Mouse (Mus musculus) kidney, embryonic 16.5 days (tissue): ENCODE data around the gene Mllt10. TPM values are rescaled to one million over a fixed set of nuclear protein-coding genes. Genes with fewer than 3 reads are reported as not detected.

Experiments
- ATAC-seq: fragments of 200-750 bp; cut with Nextera tagmentation; 2 replicates; pipeline ENCODE4 v1.8.0; 2017; ENCODE audit warnings: moderate TSS enrichment; ENCODE audit not compliant: low FRiP score, low TSS enrichment
- H3K27ac ChIP-seq: fragments of 300-500 bp; sonication (generic); 2 replicates; pipeline ENCODE4 v1.5.1; 2014; ENCODE audit warnings: low read length
- H3K27me3 ChIP-seq: fragments of 300-500 bp; sonication (generic); 2 replicates; pipeline ENCODE4 v1.6.1; 2014; ENCODE audit warnings: low read length, control low read depth, mixed read lengths; ENCODE audit not compliant: insufficient read depth
- H3K36me3 ChIP-seq: fragments of 300-500 bp; sonication (generic); 2 replicates; pipeline ENCODE4 v1.6.1; 2014; ENCODE audit warnings: low read length, control low read depth, mixed read lengths; ENCODE audit not compliant: insufficient read depth
- H3K4me1 ChIP-seq: fragments of 300-500 bp; sonication (generic); 2 replicates; pipeline ENCODE4 v1.6.1; 2014; ENCODE audit warnings: low read length, control low read depth, mixed read lengths; ENCODE audit not compliant: insufficient read depth
- H3K4me2 ChIP-seq: fragments of 300-500 bp; sonication (generic); replicated peaks from 2 replicates; pipeline ENCODE4 v1.6.1; 2014; ENCODE audit warnings: low read depth, low read length
- H3K4me3 ChIP-seq: fragments of 300-500 bp; sonication (generic); 2 replicates; pipeline ENCODE4 v1.5.1; 2014; ENCODE audit warnings: mild to moderate bottlenecking, low read length
- H3K9ac ChIP-seq: fragments of 300-500 bp; sonication (generic); replicated peaks from 2 replicates; pipeline ENCODE4 v1.6.1; 2014; ENCODE audit warnings: low read length
- H3K9me3 ChIP-seq: fragments of 300-500 bp; sonication (generic); 2 replicates; pipeline ENCODE4 v1.6.1; 2016; ENCODE audit warnings: low read length, control low read depth
- WGBS: fragments of 180-500 bp; shearing (Covaris S2); extraction: QIAGEN DNeasy Blood & Tissue Kit; methylation state at CpG from one replicate; pipeline ENCODE4 v1.1.7; 2014; 5-methylcytosine and 5-hydroxymethylcytosine counted together
- microRNA-seq: library from miRNA; unstranded; fragments of <30 nt; microRNA quantifications from one replicate; pipeline ENCODE4, GENCODE M21; 2016
- polyA plus RNA-seq: library from polyadenylated mRNA; unstranded; fragments of >200 nt; fragmentation: Nextera tagmentation; extraction: Ambion mirVana; gene quantifications from 2 replicates; pipeline ENCODE4 v1.2.1, GENCODE M21; 2015

Gene Mllt10
- polyA plus RNA-seq, 1 experiment from 2014 or later = 63.4 TPM

GRCm38 (mm10) chr2:18229279-18229678, 174.2 kb downstream of the Mllt10 start:
- no peak overlapping the region for H3K9ac ChIP-seq
- H3K4me3 ChIP-seq = no peak overlapping the region
- H3K27me3 ChIP-seq = no peaks in the 10 kb centered on the region
- no peaks in the 10 kb centered on the region for H3K9me3 ChIP-seq
- WGBS = 7% methylated on average over 2 of the region's 2 CpGs
- H3K4me2 ChIP-seq = no peak overlapping the region
- ATAC-seq = 0 out of 2 replicates have a peak, but pooled peaks have one; percentile 35
- H3K4me1 ChIP-seq = peaks cover 7% of the 10 kb centered on the region; the same call in 1 of the 2 replicates
- peak overlapping the region; percentile 28; the same call in 1 of the 2 replicates for H3K27ac ChIP-seq
- H3K36me3 ChIP-seq = no peaks in the 10 kb centered on the region

GRCm38 (mm10) chr2:18231143-18231542, 176.1 kb downstream of the Mllt10 start:
- Histone ChIP-seq H3K27me3 (no peaks in the 10 kb centered on the region), H3K4me1 (peaks cover 7% of the 10 kb centered on the region; the same call in 1 of the 2 replicates), H3K27ac (no peak overlapping the region), H3K9ac (no peak overlapping the region), H3K36me3 (no peaks in the 10 kb centered on the region), H3K4me3 (no peak overlapping the region), H3K4me2 (no peak overlapping the region), H3K9me3 (no peaks in the 10 kb centered on the region)
- WGBS = 44% methylated on average over 4 of the region's 4 CpGs
- ATAC-seq = peak; percentile 54; the same call in 1 of the 2 replicates

- 29% methylated on average over 5 of the region's 5 CpGs for WGBS
- Histone ChIP-seq H3K27ac (no peak overlapping the region), H3K27me3 (no peaks in the 10 kb centered on the region), H3K4me3 (no peak overlapping the region), H3K9me3 (no peaks in the 10 kb centered on the region), H3K9ac (no peak overlapping the region), H3K4me1 (peaks cover 7% of the 10 kb centered on the region; the same call in 1 of the 2 replicates), H3K4me2 (no peak overlapping the region), H3K36me3 (no peaks in the 10 kb centered on the region)
- ATAC-seq = no peak
Measured at GRCm38 (mm10) chr2:18232883-18233567, 178.0 kb downstream of the Mllt10 start.

GRCm38 (mm10) chr2:18235524-18235923, 180.5 kb downstream of the Mllt10 start:
- H3K9me3 ChIP-seq = no peaks in the 10 kb centered on the region
- no peak for ATAC-seq
- 92% methylated on average over 5 of the region's 5 CpGs for WGBS

GRCm38 (mm10) chr2:18249224-18249623, 194.2 kb downstream of the Mllt10 start:
- 78% methylated on average over 3 of the region's 3 CpGs for WGBS

More at GRCm38 (mm10) chr2:18235524-18235923, 180.5 kb downstream of the Mllt10 start:
- no peak overlapping the region for H3K9ac ChIP-seq
- H3K4me3 ChIP-seq = no peak overlapping the region
- H3K27ac ChIP-seq = no peak overlapping the region
- no peaks in the 10 kb centered on the region for H3K36me3 ChIP-seq
- H3K27me3 ChIP-seq = no peaks in the 10 kb centered on the region
- no peaks in the 10 kb centered on the region for H3K4me1 ChIP-seq
- no peak overlapping the region for H3K4me2 ChIP-seq

More at GRCm38 (mm10) chr2:18249224-18249623, 194.2 kb downstream of the Mllt10 start:
- H3K4me2 ChIP-seq = no peak overlapping the region
- no peak overlapping the region for H3K27ac ChIP-seq
- no peak overlapping the region for H3K4me3 ChIP-seq
- ATAC-seq = no peak
- no peaks in the 10 kb centered on the region for H3K27me3 ChIP-seq
- H3K9me3 ChIP-seq = peaks cover 8% of the 10 kb centered on the region; the same call in 1 of the 2 replicates
- H3K9ac ChIP-seq = no peak overlapping the region
- H3K4me1 ChIP-seq = no peaks in the 10 kb centered on the region
- peaks cover 15% of the 10 kb centered on the region for H3K36me3 ChIP-seq

Small RNAs within 50 kb of the gene (microRNA-seq; reads per million reads assigned to microRNA genes)
- gene Gm23638 (not detected), gene Mir7655 (6.0 reads per million, percentile 24 among the genes with 10 or more reads in this experiment)

Other genes starting within 250 kb of the Mllt10 start
- gene H2al2a, start 58.3 kb upstream of the Mllt10 start, polyA plus RNA-seq = not detected in 2 replicates
- gene A930004D18Rik, start 17.5 kb upstream of the Mllt10 start, polyA plus RNA-seq = 14.1 and 16.2 TPM in 2 replicates
- 8.8 and 9.2 TPM in 2 replicates for gene Skida1, start 6.2 kb upstream of the Mllt10 start, polyA plus RNA-seq